Mouse (Mus musculus): Measurements from ENCODE around the gene Snn.

- TF ChIP-seq CTCF (IDR thresholded peaks at IDR 0.05; ENCODE audit: extremely low read depth, insufficient read depth, low read length): no peak
- no peak for TF ChIP-seq POLR2A (IDR thresholded peaks at IDR 0.05; ENCODE audit: extremely low read depth, insufficient read depth, low read length)
Measured at GRCm38 (mm10) chr16:11078216-11078869, 17.6 kb downstream of the Snn start.
